9 mouse cellular contexts compared by ENCODE assay signal in the genomic region with DNA sequence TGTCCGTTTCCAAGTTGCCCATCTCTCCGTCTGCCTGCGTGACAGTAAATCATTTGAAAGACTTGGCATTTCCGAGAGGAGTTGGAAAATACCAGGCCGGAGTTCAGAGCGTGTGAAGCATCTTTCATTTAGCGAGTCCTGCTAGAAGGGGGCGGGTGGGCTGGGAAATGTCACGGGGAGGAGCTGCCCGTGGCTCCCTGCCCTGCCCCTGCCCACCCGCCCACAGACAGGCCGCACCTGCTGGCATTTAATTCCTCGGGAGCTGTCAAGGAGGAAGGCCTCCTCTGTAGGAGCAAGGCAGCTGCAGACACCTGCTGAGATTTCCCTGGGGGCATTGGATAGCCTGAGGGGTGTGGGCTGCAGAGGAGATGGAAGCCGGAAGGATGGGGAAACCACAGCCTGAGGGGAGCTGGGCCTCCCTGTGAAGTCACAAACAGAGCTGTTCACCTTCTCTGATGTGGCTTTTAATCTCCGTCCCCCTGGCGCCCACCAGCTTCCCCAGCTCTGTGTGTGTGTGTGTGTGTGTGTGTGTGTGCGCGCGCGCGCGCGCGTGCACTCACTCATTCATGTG.
DNase-seq lines count a peak whose midpoint lies in the region; ATAC-seq lines count a peak whose summit lies in the region.
"Had no signal": no experiment of that assay in that cellular context is flagged by ENCODE, and none has a peak within 500 bp of the region (broad histone marks: within the 10 kb centered on the region; RNA-seq: fewer than 3 reads in every experiment).

No protein-coding gene starts in this region.

- no peaks in the 10 kb centered on the region for H3K9me3 ChIP-seq in intestine, embryonic 14.5 days (ENCODE audit: control insufficient read depth, low read length)
- H3K9me3 ChIP-seq in intestine, embryonic 15.5 days: no peaks in the 10 kb centered on the region
- no peaks in the 10 kb centered on the region for H3K9me3 ChIP-seq in embryonic facial prominence, embryonic 12.5 days
- H3K9me3 ChIP-seq in midbrain, embryonic 14.5 days (ENCODE audit: control insufficient read depth, low read length): no peaks in the 10 kb centered on the region

- no peak overlapping the region for H3K9ac ChIP-seq in intestine, embryonic 14.5 days (ENCODE audit: low read length)
- no peak overlapping the region for H3K9ac ChIP-seq in intestine, embryonic 15.5 days
- H3K9ac ChIP-seq in embryonic facial prominence, embryonic 12.5 days: no peak overlapping the region
- no peak overlapping the region for H3K9ac ChIP-seq in midbrain, embryonic 14.5 days (replicated peaks; ENCODE audit: low read length)

- H3K27ac ChIP-seq in intestine, embryonic 14.5 days (ENCODE audit: low read depth): no peak overlapping the region
- H3K27ac ChIP-seq in intestine, embryonic 15.5 days: no peak overlapping the region
- H3K27ac ChIP-seq in embryonic facial prominence, embryonic 12.5 days: no peak overlapping the region
- H3K27ac ChIP-seq in midbrain, embryonic 14.5 days (replicated peaks; ENCODE audit: low read depth, low read length): no peak overlapping the region; the same call in 1 of the 2 replicates

- DNase-seq in intestine, embryonic 14.5 days (ENCODE audit: low spot score): no peak
- peak; percentile 50 for DNase-seq in Muller cell, postnatal 12 days (ENCODE audit: inconsistent ontology term)
- peak; percentile 75 for DNase-seq in midbrain, embryonic 14.5 days
- no peak for DNase-seq in layer of hippocampus, postnatal 25 days (ENCODE audit: extremely low spot score in 1 of 2, low spot score in 1 of 2)
- no peak for DNase-seq in left cerebral cortex, adult 8-10 months (ENCODE audit: low spot score in 2 of 2)
- DNase-seq: thymus, adult 2 months had no signal

- WGBS in intestine, embryonic 14.5 days: 35% methylated on average over 24 of the region's 24 CpGs
- WGBS in intestine, embryonic 15.5 days: 41% methylated on average over 24 of the region's 24 CpGs
- 33% methylated on average over 24 of the region's 24 CpGs for WGBS in embryonic facial prominence, embryonic 12.5 days
- WGBS in midbrain, embryonic 14.5 days: 37% methylated on average over 24 of the region's 24 CpGs

- H3K4me1 ChIP-seq in intestine, embryonic 14.5 days (replicated peaks; ENCODE audit: control insufficient read depth, insufficient read depth, low read length): no peaks in the 10 kb centered on the region; the same call in 1 of the 2 replicates
- peaks cover 7% of the 10 kb centered on the region; the same call in 1 of the 2 replicates for H3K4me1 ChIP-seq in intestine, embryonic 15.5 days (replicated peaks)
- H3K4me1 ChIP-seq in embryonic facial prominence, embryonic 12.5 days: peaks cover 9% of the 10 kb centered on the region; the same call in 1 of the 2 replicates
- peaks cover 16% of the 10 kb centered on the region for H3K4me1 ChIP-seq in midbrain, embryonic 14.5 days (ENCODE audit: control insufficient read depth, insufficient read depth, low read length)

- H3K36me3 ChIP-seq in intestine, embryonic 14.5 days (ENCODE audit: control insufficient read depth, insufficient read depth, low read length): no peaks in the 10 kb centered on the region
- H3K36me3 ChIP-seq in intestine, embryonic 15.5 days: no peaks in the 10 kb centered on the region
- H3K36me3 ChIP-seq in embryonic facial prominence, embryonic 12.5 days: no peaks in the 10 kb centered on the region
- H3K36me3 ChIP-seq in midbrain, embryonic 14.5 days (ENCODE audit: control insufficient read depth, insufficient read depth, low read length): no peaks in the 10 kb centered on the region

- no peaks in the 10 kb centered on the region for H3K27me3 ChIP-seq in intestine, embryonic 14.5 days (replicated peaks; ENCODE audit: control insufficient read depth, insufficient read depth, low read length)
- H3K27me3 ChIP-seq in intestine, embryonic 15.5 days (replicated peaks): no peaks in the 10 kb centered on the region
- peaks cover 13% of the 10 kb centered on the region for H3K27me3 ChIP-seq in embryonic facial prominence, embryonic 12.5 days
- H3K27me3 ChIP-seq in midbrain, embryonic 14.5 days (ENCODE audit: control insufficient read depth, insufficient read depth, low read length): no peaks in the 10 kb centered on the region

- no peak overlapping the region for H3K4me3 ChIP-seq in intestine, embryonic 14.5 days (ENCODE audit: low read depth, low read length)
- no peak overlapping the region for H3K4me3 ChIP-seq in intestine, embryonic 15.5 days (replicated peaks)
- no peak overlapping the region for H3K4me3 ChIP-seq in embryonic facial prominence, embryonic 12.5 days
- H3K4me3 ChIP-seq in midbrain, embryonic 14.5 days (replicated peaks; ENCODE audit: low read depth, low read length): no peak overlapping the region

- ATAC-seq in intestine, embryonic 14.5 days (replicated peaks; ENCODE audit: low FRiP score, low TSS enrichment, low read depth): 0 out of 2 replicates have a peak, but pooled peaks have one; percentile 53
- ATAC-seq in intestine, embryonic 15.5 days: no peak
- peak; percentile 72; the same call in 1 of the 2 replicates for ATAC-seq in embryonic facial prominence, embryonic 12.5 days (ENCODE audit: insufficient number of reproducible peaks, insufficient read depth, low FRiP score, low TSS enrichment)
- no peak; the same call in 1 of the 2 replicates for ATAC-seq in midbrain, embryonic 14.5 days (ENCODE audit: low FRiP score, low TSS enrichment)
- no peak for ATAC-seq in granulocyte monocyte progenitor cell, adult 5-6 weeks (replicated peaks; ENCODE audit: poor library complexity, severe bottlenecking)

- no peak overlapping the region; the same call in 1 of the 2 replicates for H3K4me2 ChIP-seq in intestine, embryonic 14.5 days (ENCODE audit: low read length)
- H3K4me2 ChIP-seq in intestine, embryonic 15.5 days (replicated peaks): no peak overlapping the region
- no peak overlapping the region; the same call in 1 of the 2 replicates for H3K4me2 ChIP-seq in embryonic facial prominence, embryonic 12.5 days (replicated peaks)
- H3K4me2 ChIP-seq in midbrain, embryonic 14.5 days (ENCODE audit: low read length): no peak overlapping the region

Comparison
In these comparisons a context has a peak if more than half of its experiments do, and no peak if none do; other contexts are left out.
1. ATAC-seq: peak in intestine, embryonic 14.5 days (single experiment) and embryonic facial prominence, embryonic 12.5 days (single experiment); none in intestine, embryonic 15.5 days (single experiment), midbrain, embryonic 14.5 days (single experiment) and granulocyte monocyte progenitor cell, adult 5-6 weeks (single experiment).
2. DNase-seq: peak in Muller cell, postnatal 12 days (single experiment) and midbrain, embryonic 14.5 days (single experiment); none in intestine, embryonic 14.5 days (single experiment), layer of hippocampus, postnatal 25 days (0 of 2) and left cerebral cortex, adult 8-10 months (0 of 2).